Mouse (Mus musculus): ENCODE results near the gene Gtf3c4. TPM values are rescaled to one million over a fixed set of nuclear protein-coding genes. Genes with fewer than 3 reads are reported as not detected.

Gene Gtf3c4
- polyA plus RNA-seq, 1 experiment from 2014 or later = 32.2 TPM

DNA sequence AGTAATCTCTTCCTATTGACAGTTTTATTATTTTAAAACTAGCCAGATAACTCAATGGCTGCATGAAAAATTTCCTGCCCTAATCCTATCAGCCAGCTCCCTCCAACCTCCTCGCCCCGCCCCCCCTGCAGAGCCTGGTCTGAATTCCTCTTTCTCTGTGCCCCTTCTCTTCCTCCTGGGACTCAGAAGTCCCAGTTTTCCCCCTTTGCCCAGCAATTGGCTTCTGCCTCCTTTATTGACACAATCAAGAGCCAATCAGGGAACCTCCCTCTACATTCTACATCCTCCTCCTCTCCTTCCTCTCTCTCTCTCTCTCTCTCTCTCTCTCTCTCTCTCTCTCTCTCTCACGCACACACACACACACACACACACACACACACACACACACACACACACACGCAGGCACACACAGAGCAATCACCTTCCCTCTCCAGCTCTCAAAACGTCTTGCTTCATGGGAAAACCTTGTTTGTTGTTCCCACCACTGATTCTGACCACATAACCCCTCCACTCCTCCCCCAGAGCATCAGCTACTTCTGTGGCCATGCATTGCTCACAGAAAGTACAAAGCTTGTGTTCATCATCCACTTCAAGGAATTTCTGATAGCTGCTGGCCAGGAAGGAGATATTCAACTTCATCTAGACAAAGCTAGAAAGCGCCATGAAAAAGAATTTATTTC lies 47.1 kb downstream of the Gtf3c4 start:
- Histone ChIP-seq H3K27me3 (ENCODE audit: control insufficient read depth, insufficient read depth, low read length) (no peaks in the 10 kb centered on the region), H3K4me1 (ENCODE audit: control insufficient read depth, insufficient read depth, low read length) (peaks cover 5% of the 10 kb centered on the region), H3K9me3 (ENCODE audit: control insufficient read depth, low read length) (no peaks in the 10 kb centered on the region), H3K27ac (ENCODE audit: low read depth, low read length) (0 out of 2 replicates have a peak overlapping the region, but pooled peaks have one; percentile 11), H3K4me2 (peak overlapping the region; percentile 16; the same call in 1 of the 2 replicates), H3K36me3 (ENCODE audit: control insufficient read depth, insufficient read depth, low read length) (no peaks in the 10 kb centered on the region), H3K4me3 (ENCODE audit: low read depth, low read length) (no peak overlapping the region), H3K9ac (ENCODE audit: low read length) (peak overlapping the region; percentile 43; the same call in 1 of the 2 replicates)
- WGBS = 21% methylated on average over 5 of the region's 6 CpGs
- DNase-seq (ENCODE audit: low spot score, missing footprints) (peak; percentile 91), ATAC-seq (ENCODE audit: low FRiP score) (peak; percentile 90)

DNA sequence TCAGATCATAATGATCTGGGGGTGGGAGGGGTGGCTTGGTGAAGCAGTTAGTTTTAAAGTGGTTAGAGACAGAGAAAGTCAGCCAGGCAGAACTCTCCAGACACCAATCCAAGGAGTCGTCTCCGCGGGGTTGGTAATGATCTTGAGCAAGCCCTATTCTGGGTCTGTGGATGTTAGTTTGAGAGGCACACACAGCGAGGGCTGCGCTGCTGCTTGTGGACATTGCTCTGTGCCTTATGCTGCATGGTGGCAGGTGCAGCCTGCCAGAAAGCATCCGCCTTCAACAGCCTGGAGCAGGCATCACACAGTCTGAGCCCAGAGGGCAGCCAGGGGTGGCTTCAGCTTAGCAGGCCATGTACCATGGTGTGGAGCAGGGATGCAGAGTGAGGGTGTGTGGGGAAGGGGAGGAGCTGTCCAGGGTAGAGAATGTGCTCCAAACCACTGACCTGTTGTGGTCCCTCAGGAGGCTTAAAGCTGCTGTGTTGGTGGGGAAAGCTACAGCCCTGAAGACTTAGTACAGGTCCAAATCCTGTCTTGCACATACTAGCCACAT lies 53.0 kb downstream of the Gtf3c4 start:
- no peak for ATAC-seq (ENCODE audit: low FRiP score)
- H3K27ac ChIP-seq (ENCODE audit: low read depth, low read length) = no peak overlapping the region

GRCm38 (mm10) chr2:28786355-28787066 lies 53.6 kb downstream of the Gtf3c4 start:
- Histone ChIP-seq H3K4me1 (ENCODE audit: control insufficient read depth, insufficient read depth, low read length) (no peaks in the 10 kb centered on the region), H3K9me3 (ENCODE audit: control insufficient read depth, low read length) (no peaks in the 10 kb centered on the region), H3K36me3 (ENCODE audit: control insufficient read depth, insufficient read depth, low read length) (no peaks in the 10 kb centered on the region), H3K27ac (ENCODE audit: low read depth, low read length) (no peak overlapping the region), H3K9ac (ENCODE audit: low read length) (no peak overlapping the region), H3K4me2 (no peak overlapping the region), H3K27me3 (ENCODE audit: control insufficient read depth, insufficient read depth, low read length) (no peaks in the 10 kb centered on the region), H3K4me3 (ENCODE audit: low read depth, low read length) (no peak overlapping the region)
- DNase-seq (ENCODE audit: low spot score, missing footprints) (no peak), ATAC-seq (ENCODE audit: low FRiP score) (no peak)
- WGBS = 77% methylated on average over 16 of the region's 16 CpGs

More for the DNA sequence above, 53.0 kb downstream of the Gtf3c4 start:
- no peaks in the 10 kb centered on the region for H3K27me3 ChIP-seq (ENCODE audit: control insufficient read depth, insufficient read depth, low read length)
- H3K9me3 ChIP-seq (ENCODE audit: control insufficient read depth, low read length) = no peaks in the 10 kb centered on the region
- H3K9ac ChIP-seq (ENCODE audit: low read length) = no peak overlapping the region
- no peaks in the 10 kb centered on the region for H3K4me1 ChIP-seq (ENCODE audit: control insufficient read depth, insufficient read depth, low read length)
- DNase-seq (ENCODE audit: low spot score, missing footprints) = no peak
- H3K36me3 ChIP-seq (ENCODE audit: control insufficient read depth, insufficient read depth, low read length) = no peaks in the 10 kb centered on the region
- H3K4me2 ChIP-seq = no peak overlapping the region
- 76% methylated on average over 6 of the region's 6 CpGs for WGBS
- no peak overlapping the region for H3K4me3 ChIP-seq (ENCODE audit: low read depth, low read length)

- WGBS = 90% methylated on average over 4 of the region's 4 CpGs
- Histone ChIP-seq H3K9ac (ENCODE audit: low read length) (no peak overlapping the region), H3K27me3 (ENCODE audit: control insufficient read depth, insufficient read depth, low read length) (no peaks in the 10 kb centered on the region), H3K36me3 (ENCODE audit: control insufficient read depth, insufficient read depth, low read length) (no peaks in the 10 kb centered on the region), H3K4me3 (ENCODE audit: low read depth, low read length) (no peak overlapping the region), H3K4me2 (no peak overlapping the region), H3K4me1 (ENCODE audit: control insufficient read depth, insufficient read depth, low read length) (no peaks in the 10 kb centered on the region), H3K27ac (ENCODE audit: low read depth, low read length) (no peak overlapping the region), H3K9me3 (ENCODE audit: control insufficient read depth, low read length) (no peaks in the 10 kb centered on the region)
- ATAC-seq (ENCODE audit: low FRiP score) (no peak), DNase-seq (ENCODE audit: low spot score, missing footprints) (no peak)
Measured at GRCm38 (mm10) chr2:28781310-28781709, 58.9 kb downstream of the Gtf3c4 start.

DNA sequence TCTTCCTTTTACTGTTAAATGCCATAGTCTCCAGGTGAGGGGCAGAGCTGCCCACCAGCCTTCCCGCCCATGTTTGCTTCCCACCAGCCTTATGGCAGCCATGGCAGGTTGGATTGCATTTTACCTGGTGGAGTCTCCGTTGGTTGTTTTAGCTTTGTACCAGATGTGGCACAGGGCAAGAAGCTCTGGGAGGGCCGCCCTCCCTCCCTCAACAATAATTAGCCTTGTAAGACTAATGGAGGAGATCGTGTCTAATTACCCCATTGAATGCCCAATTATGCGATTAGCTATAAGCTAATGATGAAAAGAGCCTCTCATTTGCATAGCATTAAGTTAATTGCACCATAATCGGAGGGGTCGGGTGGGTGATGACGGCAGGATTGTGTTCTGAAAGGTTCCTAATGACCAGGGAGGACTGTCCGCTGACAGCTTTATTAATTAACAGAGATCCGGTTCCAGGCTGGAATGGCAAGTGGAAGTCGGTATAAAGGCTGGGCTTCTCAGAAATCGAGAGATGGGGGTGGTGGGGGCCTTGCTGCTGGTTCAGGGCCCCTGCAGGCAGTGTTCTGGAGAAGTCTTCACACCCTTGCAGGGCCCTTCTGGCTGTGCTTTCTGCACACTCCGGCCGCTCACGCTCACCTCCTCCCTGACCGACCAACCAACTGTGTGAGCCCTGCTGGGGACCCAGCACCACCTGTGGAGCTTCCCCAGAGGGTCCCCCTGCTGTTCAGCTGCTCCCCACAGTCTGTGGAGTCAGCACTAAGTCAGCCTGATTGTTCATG lies 60.0 kb downstream of the Gtf3c4 start:
- WGBS = 76% methylated on average over 16 of the region's 16 CpGs

GRCm38 (mm10) chr2:28776728-28777127 lies 63.4 kb downstream of the Gtf3c4 start:
- ATAC-seq (ENCODE audit: low FRiP score) = no peak

More for the DNA sequence above, 60.0 kb downstream of the Gtf3c4 start:
- Histone ChIP-seq H3K27me3 (ENCODE audit: control insufficient read depth, insufficient read depth, low read length) (no peaks in the 10 kb centered on the region), H3K9me3 (ENCODE audit: control insufficient read depth, low read length) (no peaks in the 10 kb centered on the region), H3K9ac (ENCODE audit: low read length) (no peak overlapping the region), H3K36me3 (ENCODE audit: control insufficient read depth, insufficient read depth, low read length) (no peaks in the 10 kb centered on the region), H3K27ac (ENCODE audit: low read depth, low read length) (no peak overlapping the region), H3K4me1 (ENCODE audit: control insufficient read depth, insufficient read depth, low read length) (no peaks in the 10 kb centered on the region), H3K4me3 (ENCODE audit: low read depth, low read length) (no peak overlapping the region), H3K4me2 (no peak overlapping the region)
- DNase-seq (ENCODE audit: low spot score, missing footprints) (no peak), ATAC-seq (ENCODE audit: low FRiP score) (no peak)

DNA sequence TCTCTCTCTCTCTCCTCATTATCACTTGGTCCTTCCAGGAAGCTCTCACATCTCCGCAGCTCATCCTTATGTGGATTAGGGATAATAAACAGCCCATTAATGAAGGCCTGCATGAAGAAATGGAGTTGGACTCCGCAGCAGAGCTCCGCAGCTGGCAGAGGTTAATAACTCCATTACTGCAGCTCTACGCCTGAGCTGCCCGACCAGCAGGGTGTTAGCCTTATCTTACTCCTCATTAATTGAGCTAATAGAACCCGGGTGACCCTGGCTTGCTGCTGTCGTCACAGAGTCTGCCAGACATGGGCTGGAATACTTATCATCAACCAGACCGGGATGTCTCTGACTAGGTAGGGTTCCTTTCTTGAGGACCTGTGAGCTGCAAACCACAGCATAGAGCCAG lies 66.1 kb downstream of the Gtf3c4 start:
- DNase-seq (ENCODE audit: low spot score, missing footprints) = no peak

More at GRCm38 (mm10) chr2:28776728-28777127, 63.4 kb downstream of the Gtf3c4 start:
- H3K27me3 ChIP-seq (ENCODE audit: control insufficient read depth, insufficient read depth, low read length) = no peaks in the 10 kb centered on the region
- DNase-seq (ENCODE audit: low spot score, missing footprints) = no peak
- WGBS = 58% methylated on average over 2 of the region's 2 CpGs
- no peaks in the 10 kb centered on the region for H3K4me1 ChIP-seq (ENCODE audit: control insufficient read depth, insufficient read depth, low read length)
- H3K4me3 ChIP-seq (ENCODE audit: low read depth, low read length) = no peak overlapping the region
- H3K36me3 ChIP-seq (ENCODE audit: control insufficient read depth, insufficient read depth, low read length) = no peaks in the 10 kb centered on the region
- no peaks in the 10 kb centered on the region for H3K9me3 ChIP-seq (ENCODE audit: control insufficient read depth, low read length)
- H3K9ac ChIP-seq (ENCODE audit: low read length) = no peak overlapping the region
- no peak overlapping the region for H3K4me2 ChIP-seq
- H3K27ac ChIP-seq (ENCODE audit: low read depth, low read length) = no peak overlapping the region

More for the DNA sequence above, 66.1 kb downstream of the Gtf3c4 start:
- Histone ChIP-seq H3K36me3 (ENCODE audit: control insufficient read depth, insufficient read depth, low read length) (no peaks in the 10 kb centered on the region), H3K9me3 (ENCODE audit: control insufficient read depth, low read length) (no peaks in the 10 kb centered on the region), H3K27me3 (ENCODE audit: control insufficient read depth, insufficient read depth, low read length) (no peaks in the 10 kb centered on the region), H3K4me3 (ENCODE audit: low read depth, low read length) (no peak overlapping the region), H3K4me1 (ENCODE audit: control insufficient read depth, insufficient read depth, low read length) (no peaks in the 10 kb centered on the region), H3K27ac (ENCODE audit: low read depth, low read length) (no peak overlapping the region), H3K4me2 (no peak overlapping the region), H3K9ac (ENCODE audit: low read length) (no peak overlapping the region)
- no peak; the same call in 1 of the 2 replicates for ATAC-seq (ENCODE audit: low FRiP score)
- WGBS = 73% methylated on average over 8 of the region's 8 CpGs

All from midbrain, embryonic 11.5 days (tissue).